Mouse (Mus musculus) lung, postnatal 0 days (tissue): ENCODE data around the gene Nrg3. TPM values are rescaled to one million over a fixed set of nuclear protein-coding genes. Genes with fewer than 3 reads are reported as not detected.

Experiments used
- ATAC-seq: fragments of 200-750 bp; cut with Nextera tagmentation; 2 replicates; pipeline ENCODE4 v1.8.0; 2017; ENCODE audit warnings: moderate library complexity
- DNase-seq: peaks from one replicate; pipeline ENCODE4 v3.0.0-alpha.2; 2016; ENCODE audit warnings: low spot score
- H3K27ac ChIP-seq: fragments of 300-500 bp; sonication (generic); 2 replicates; pipeline ENCODE4 v1.5.1; 2014; ENCODE audit warnings: antibody characterized with exemption, mild to moderate bottlenecking, low read length, mixed read lengths
- H3K27me3 ChIP-seq: fragments of 300-500 bp; sonication (generic); replicated peaks from 2 replicates; pipeline ENCODE4 v1.6.1; 2014; ENCODE audit warnings: low read length, mixed read lengths; ENCODE audit not compliant: insufficient read depth
- H3K36me3 ChIP-seq: fragments of 300-500 bp; sonication (generic); 2 replicates; pipeline ENCODE4 v1.6.1; 2014; ENCODE audit warnings: low read length, mixed read lengths; ENCODE audit not compliant: insufficient read depth
- H3K4me1 ChIP-seq: fragments of 300-500 bp; sonication (generic); 2 replicates; pipeline ENCODE4 v1.6.1; 2014; ENCODE audit warnings: antibody characterized with exemption, low read depth, low read length, mixed read lengths; ENCODE audit not compliant: insufficient read depth
- H3K4me2 ChIP-seq: fragments of 300-500 bp; sonication (generic); replicated peaks from 2 replicates; pipeline ENCODE4 v1.6.1; 2014; ENCODE audit warnings: low read depth, mild to moderate bottlenecking, low read length, moderate library complexity, mixed read lengths
- H3K4me3 ChIP-seq: fragments of 300-500 bp; sonication (generic); 2 replicates; pipeline ENCODE4 v1.5.1; 2014; ENCODE audit warnings: low read depth, low read length
- H3K9ac ChIP-seq: fragments of 300-500 bp; sonication (generic); replicated peaks from 2 replicates; pipeline ENCODE4 v1.6.1; 2014; ENCODE audit warnings: low read depth, mild to moderate bottlenecking
- H3K9me3 ChIP-seq: fragments of 300-500 bp; sonication (generic); 2 replicates; pipeline ENCODE4 v1.6.1; 2016; ENCODE audit warnings: low read length, mixed read lengths
- CTCF ChIP-seq: IDR thresholded peaks from 2 replicates; pipeline ENCODE4 v1.5.1; 2016; ENCODE audit warnings: antibody characterized with exemption, mild to moderate bottlenecking
- EP300 ChIP-seq: IDR thresholded peaks from 2 replicates; pipeline ENCODE4 v1.6.1; 2016; ENCODE audit warnings: antibody characterized with exemption, mild to moderate bottlenecking, control low read depth
- WGBS: fragments of 180-500 bp; shearing (Covaris S2); extraction: QIAGEN DNeasy Blood & Tissue Kit; methylation state at CpG from one replicate; pipeline ENCODE4 v1.1.7; 2014; 5-methylcytosine and 5-hydroxymethylcytosine counted together
- polyA plus RNA-seq: library from polyadenylated mRNA; unstranded; fragments of >200 nt; fragmentation: Nextera tagmentation; extraction: Ambion mirVana; gene quantifications from 2 replicates; pipeline ENCODE4 v1.2.1, GENCODE M21; 2015

Nrg3 gene
- polyA plus RNA-seq, 1 experiment from 2014 or later, result not detected

DNA sequence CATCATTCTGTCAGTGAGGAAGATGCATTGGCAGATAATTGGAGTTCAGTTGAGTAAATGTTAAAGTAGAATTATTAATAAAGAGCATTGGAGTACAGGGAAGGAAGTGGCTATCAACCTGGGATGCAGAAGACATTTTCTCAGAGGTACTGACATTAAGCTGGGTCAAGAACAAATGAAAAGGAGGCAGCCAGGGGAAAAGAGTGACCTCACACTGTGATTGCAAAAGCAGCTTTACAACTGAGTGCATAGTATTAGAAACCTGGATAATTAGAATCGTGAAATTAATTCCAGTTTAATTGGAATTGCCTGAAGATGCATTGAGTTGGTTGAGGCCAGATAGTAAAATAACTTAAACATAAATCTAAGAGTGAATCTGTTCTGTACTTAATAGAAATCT is 535.4 kb downstream of the Nrg3 start:
- 68% methylated on average over 1 of the region's 1 CpGs for WGBS
- DNase-seq (no peak), ATAC-seq (no peak)
- H3K36me3 ChIP-seq, result no peaks in the 10 kb centered on the region
- H3K4me1 ChIP-seq, result no peaks in the 10 kb centered on the region
- H3K4me3 ChIP-seq, result no peak overlapping the region
- no peak overlapping the region for H3K27ac ChIP-seq
- TF ChIP-seq CTCF, result no peak
- TF ChIP-seq EP300, result no peak
- no peaks in the 10 kb centered on the region for H3K27me3 ChIP-seq
- no peak overlapping the region for H3K9ac ChIP-seq
- no peak overlapping the region for H3K4me2 ChIP-seq
- no peaks in the 10 kb centered on the region for H3K9me3 ChIP-seq

GRCm38 (mm10) chr14:38936483-38937054 is 536.3 kb downstream of the Nrg3 start:
- Histone ChIP-seq H3K4me3 (no peak overlapping the region), H3K27me3 (no peaks in the 10 kb centered on the region), H3K4me2 (no peak overlapping the region), H3K9ac (no peak overlapping the region), H3K4me1 (no peaks in the 10 kb centered on the region), H3K9me3 (no peaks in the 10 kb centered on the region), H3K27ac (no peak overlapping the region), H3K36me3 (no peaks in the 10 kb centered on the region)
- WGBS, result 58% methylated on average over 2 of the region's 2 CpGs
- no peak for DNase-seq
- TF ChIP-seq CTCF, result no peak
- no peak for TF ChIP-seq EP300
- ATAC-seq, result no peak

- H3K27ac ChIP-seq, result no peak overlapping the region
- WGBS, result 62% methylated on average over 1 of the region's 1 CpGs
- TF ChIP-seq EP300 (no peak), CTCF (no peak)
- H3K4me3 ChIP-seq, result no peak overlapping the region
- H3K36me3 ChIP-seq, result no peaks in the 10 kb centered on the region
- ATAC-seq, result no peak
- H3K27me3 ChIP-seq, result no peaks in the 10 kb centered on the region
- no peaks in the 10 kb centered on the region for H3K9me3 ChIP-seq
- no peaks in the 10 kb centered on the region for H3K4me1 ChIP-seq
- no peak overlapping the region for H3K4me2 ChIP-seq
- H3K9ac ChIP-seq, result no peak overlapping the region
- no peak for DNase-seq
These were observed 549.2 kb downstream of the Nrg3 start for GRCm38 (mm10) chr14:38923652-38924051.

DNA sequence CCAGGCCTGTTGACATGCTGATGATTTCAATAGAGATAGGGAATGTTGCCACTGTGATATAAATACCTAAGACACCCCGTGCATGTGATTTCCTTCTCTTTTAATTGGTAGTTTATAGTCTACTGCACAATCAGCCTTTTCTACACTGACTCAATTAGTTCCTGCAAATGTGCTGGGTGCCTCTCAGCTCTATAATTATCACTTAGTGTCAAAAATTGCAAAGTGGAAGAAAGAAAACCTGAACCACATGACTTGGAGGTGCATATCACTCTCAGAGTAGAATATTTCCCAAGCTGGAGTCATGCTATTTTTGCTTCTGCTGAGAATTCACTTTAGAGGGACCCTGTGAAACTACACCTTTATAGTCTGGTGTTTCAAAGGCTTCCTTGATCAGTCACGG is 552.1 kb downstream of the Nrg3 start:
- ATAC-seq, result no peak
- Histone ChIP-seq H3K4me3 (no peak overlapping the region), H3K27me3 (no peaks in the 10 kb centered on the region), H3K36me3 (no peaks in the 10 kb centered on the region), H3K9ac (no peak overlapping the region), H3K4me2 (no peak overlapping the region), H3K9me3 (no peaks in the 10 kb centered on the region), H3K27ac (no peak overlapping the region), H3K4me1 (no peaks in the 10 kb centered on the region)
- TF ChIP-seq CTCF (no peak), EP300 (no peak)
- 71% methylated on average over 2 of the region's 2 CpGs for WGBS
- DNase-seq, result no peak

DNA sequence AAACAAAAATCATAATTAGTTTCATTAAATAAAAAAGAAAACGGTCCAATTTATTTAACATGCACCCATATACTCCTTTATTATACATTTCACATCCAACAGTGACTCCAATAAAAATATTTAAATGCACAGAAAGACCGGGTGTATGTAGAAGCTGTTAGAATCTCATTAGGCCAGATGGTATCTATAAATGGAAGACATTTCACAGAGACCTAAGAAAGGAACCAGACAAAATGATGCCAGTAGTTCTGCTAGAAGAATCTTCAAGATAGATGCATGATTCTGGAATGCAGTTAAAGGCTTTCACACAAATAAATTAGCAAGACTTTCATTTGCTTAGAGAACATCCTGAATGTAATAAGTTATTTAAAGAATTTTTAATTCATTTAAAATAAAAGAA is 602.3 kb downstream of the Nrg3 start:
- TF ChIP-seq CTCF, result no peak
- no peak for TF ChIP-seq EP300
- H3K27me3 ChIP-seq, result no peaks in the 10 kb centered on the region
- H3K36me3 ChIP-seq, result no peaks in the 10 kb centered on the region
- no peak for ATAC-seq
- no peaks in the 10 kb centered on the region for H3K4me1 ChIP-seq
- H3K4me3 ChIP-seq, result no peak overlapping the region
- no peaks in the 10 kb centered on the region for H3K9me3 ChIP-seq
- no peak overlapping the region for H3K4me2 ChIP-seq
- no peak overlapping the region for H3K27ac ChIP-seq
- 51% methylated on average over 2 of the region's 2 CpGs for WGBS
- no peak for DNase-seq
- H3K9ac ChIP-seq, result no peak overlapping the region

GRCm38 (mm10) chr14:38847566-38847965 is 625.3 kb downstream of the Nrg3 start:
- 85% methylated on average over 1 of the region's 1 CpGs for WGBS
- Histone ChIP-seq H3K27me3 (no peaks in the 10 kb centered on the region), H3K36me3 (no peaks in the 10 kb centered on the region), H3K4me2 (no peak overlapping the region), H3K9ac (no peak overlapping the region), H3K4me1 (no peaks in the 10 kb centered on the region), H3K9me3 (no peaks in the 10 kb centered on the region), H3K4me3 (no peak overlapping the region), H3K27ac (no peak overlapping the region)
- ATAC-seq (no peak), DNase-seq (no peak)
- TF ChIP-seq CTCF (no peak), EP300 (no peak)

DNA sequence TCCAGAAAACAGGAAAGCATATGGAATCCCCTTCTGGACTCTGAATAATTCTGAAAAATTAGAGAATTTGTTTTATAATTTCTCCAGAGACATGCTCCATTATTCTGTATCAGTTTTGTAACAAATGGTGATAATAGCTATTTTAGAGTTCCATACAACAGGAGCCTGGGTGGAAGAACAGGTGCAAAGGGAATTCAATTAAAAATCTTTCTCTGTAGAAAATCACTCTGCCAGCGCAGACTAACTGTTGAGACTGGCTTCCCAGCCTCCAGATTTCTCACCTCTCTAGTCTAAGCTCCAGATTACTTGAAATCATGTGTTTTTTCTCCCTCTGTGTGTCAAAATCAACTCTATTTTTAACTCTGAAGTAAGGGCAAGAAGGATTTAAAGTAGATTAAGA is 625.8 kb downstream of the Nrg3 start:
- no peaks in the 10 kb centered on the region for H3K36me3 ChIP-seq
- no peaks in the 10 kb centered on the region for H3K27me3 ChIP-seq
- H3K4me2 ChIP-seq, result no peak overlapping the region
- no peaks in the 10 kb centered on the region for H3K9me3 ChIP-seq
- H3K4me1 ChIP-seq, result no peaks in the 10 kb centered on the region
- TF ChIP-seq EP300, result no peak
- TF ChIP-seq CTCF, result no peak
- H3K9ac ChIP-seq, result no peak overlapping the region
- no peak overlapping the region for H3K27ac ChIP-seq
- no peak for ATAC-seq
- DNase-seq, result no peak
- H3K4me3 ChIP-seq, result no peak overlapping the region
- WGBS, result 73% methylated on average over 1 of the region's 1 CpGs
